Mouse (Mus musculus) heart, adult 18-20 months (tissue): ENCODE measurements around the gene Sorl1. TPM values are rescaled to one million over a fixed set of nuclear protein-coding genes. Genes with fewer than 3 reads are reported as not detected.

Source experiments
- DNase-seq, 2 experiments: peaks; one replicate each; pipeline ENCODE4 v3.0.0; 2021 to 2022; ENCODE audit warnings: mixed read lengths in 1 of 2
- total RNA-seq, 2 experiments: library from RNA; stranded (reverse); gene quantifications; 2 replicates each; pipeline ENCODE4 v1.2.3; 2021

The Sorl1 gene
- total RNA-seq, 2 experiments from 2014 or later, result 13.0 to 19.8 TPM

DNA sequence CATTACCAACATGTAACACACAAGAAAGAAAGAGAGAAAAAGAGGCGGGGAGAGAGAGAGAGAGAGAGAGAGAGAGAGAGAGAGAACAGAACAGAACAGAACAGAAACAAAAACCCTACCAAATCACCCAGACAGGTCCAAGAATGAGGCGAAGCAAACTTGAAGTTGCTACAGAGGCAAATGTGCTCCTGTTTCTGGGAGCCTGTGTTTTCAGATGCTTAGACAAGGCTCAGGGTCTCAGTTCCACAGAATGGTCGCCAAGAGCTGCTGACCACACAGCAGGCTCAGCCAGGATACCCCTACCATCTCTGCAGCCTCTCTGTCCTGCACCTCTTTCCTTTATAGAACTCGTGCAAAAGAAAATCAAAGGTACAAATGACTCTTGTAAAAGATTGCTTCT lies 205.9 kb downstream of the Sorl1 start:
- no peak for DNase-seq

DNA sequence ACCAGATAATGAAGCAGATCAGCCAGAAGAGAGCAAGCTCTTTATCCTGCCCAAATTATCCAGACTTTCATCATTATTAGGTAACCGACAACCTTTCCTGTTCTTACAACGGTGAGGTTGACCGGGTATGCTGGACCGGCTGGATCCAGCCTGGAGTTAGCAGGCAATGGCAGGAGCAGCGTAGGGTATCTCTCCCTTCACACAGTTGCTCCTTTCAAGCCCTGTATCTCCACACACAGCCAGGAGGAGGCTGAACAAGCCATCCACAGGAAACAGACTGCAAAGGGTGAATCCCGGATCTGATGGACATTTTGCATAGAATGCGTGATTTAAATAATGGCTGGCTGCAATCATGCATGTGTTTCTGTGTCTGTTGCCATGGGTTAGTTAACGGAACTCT lies 208.5 kb downstream of the Sorl1 start:
- DNase-seq, result no peak

Other genes starting within 250 kb of the Sorl1 start
- 10 to 100 TPM; 14.8 to 19.5 TPM for gene Sc5d, start 140.0 kb upstream of the Sorl1 start, total RNA-seq